In the genomic region with DNA sequence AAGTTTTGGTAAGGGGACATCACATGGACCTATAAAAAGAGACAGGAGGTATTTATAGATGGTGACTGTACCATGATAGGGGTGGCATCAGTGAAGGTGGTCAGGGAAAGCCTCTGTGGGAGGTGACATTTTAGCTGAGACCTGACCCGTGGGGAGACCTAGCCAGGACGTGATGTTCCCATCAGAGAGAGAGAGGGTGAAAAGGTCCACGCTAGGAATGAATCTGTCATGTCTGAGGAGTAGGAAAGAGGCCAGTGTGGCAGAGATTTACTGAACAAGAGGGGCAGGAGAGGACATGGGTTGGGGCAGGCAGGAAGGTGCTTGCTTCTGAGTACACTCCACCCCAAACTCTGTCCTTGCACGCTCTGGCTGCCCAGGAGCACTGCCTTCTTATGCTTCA, we compare ENCODE assay signal across 19 mouse cellular contexts. TPM values are rescaled to one million over a fixed set of nuclear protein-coding genes. Genes with fewer than 3 reads are reported as not detected.
"Had no signal": no experiment of that assay in that cellular context is flagged by ENCODE, and none has a peak within 500 bp of the region (broad histone marks: within the 10 kb centered on the region; RNA-seq: fewer than 3 reads in every experiment).

No protein-coding gene starts in this region.

- H3K4me1 ChIP-seq: midbrain, embryonic 15.5 days; neural tube, embryonic 12.5 days had no signal

- H3K9me3 ChIP-seq: liver, embryonic 15.5 days; lung, embryonic 15.5 days; midbrain, embryonic 13.5 days; midbrain, embryonic 15.5 days; neural tube, embryonic 12.5 days had no signal

- H3K27ac ChIP-seq: liver, embryonic 15.5 days; lung, embryonic 15.5 days; macrophage; midbrain, embryonic 13.5 days; midbrain, embryonic 15.5 days; neural tube, embryonic 12.5 days had no signal

- H3K4me2 ChIP-seq: liver, embryonic 15.5 days; lung, embryonic 15.5 days; midbrain, embryonic 13.5 days; midbrain, embryonic 15.5 days; neural tube, embryonic 12.5 days had no signal

- H3K4me3 ChIP-seq: liver, embryonic 15.5 days; lung, embryonic 15.5 days; megakaryocyte, embryonic 14.5 days; midbrain, embryonic 13.5 days; midbrain, embryonic 15.5 days; neural tube, embryonic 12.5 days had no signal

- H3K9ac ChIP-seq: liver, embryonic 15.5 days; liver, postnatal 0 days; lung, embryonic 15.5 days; midbrain, embryonic 13.5 days; midbrain, embryonic 15.5 days; neural tube, embryonic 12.5 days had no signal

- DNase-seq: liver, postnatal 0 days; lung, adult 2 months; lung, postnatal 14 days; lung, postnatal 36 days; right cerebral cortex, postnatal 14 days; spleen, adult 18-20 months; thymus, adult 18-20 months; thymus, postnatal 14 days; thymus, postnatal 36 days had no signal

- H3K27me3 ChIP-seq: liver, embryonic 15.5 days; lung, embryonic 15.5 days; midbrain, embryonic 13.5 days; midbrain, embryonic 15.5 days; neural tube, embryonic 12.5 days had no signal

- ATAC-seq: liver, postnatal 0 days; lung, postnatal 0 days; midbrain, embryonic 13.5 days; midbrain, embryonic 15.5 days had no signal

- H3K36me3 ChIP-seq: liver, embryonic 15.5 days; lung, embryonic 15.5 days; midbrain, embryonic 13.5 days; midbrain, embryonic 15.5 days; neural tube, embryonic 12.5 days had no signal

RNA-seq across cellular contexts. Expression of gene 6030408B16Rik, which starts 10.8 kb away (rescaled TPM):
- total RNA-seq: megakaryocyte progenitor cell, adult 5-6 weeks; midbrain, postnatal 0 days had no signal
- polyA plus RNA-seq: macrophage had no signal
